Mouse (Mus musculus): ENCODE results near the gene Scgb1b29. TPM values are rescaled to one million over a fixed set of nuclear protein-coding genes. Genes with fewer than 3 reads are reported as not detected.
"Not testable (repeated sequence)": the region's sequence is repeated elsewhere in the genome, so short reads cannot be mapped to it uniquely, and the experiment has no call there.

Scgb1b29 gene
- polyA plus RNA-seq (2012; fragmentation: generic; extraction: Trizol), result not detected
- long read RNA-seq, experiment 1, result 0 reads
- long read RNA-seq, experiment 2, result 0 reads

- H3K79me3 ChIP-seq (ENCODE audit: low read depth); H3ac ChIP-seq (ENCODE audit: control insufficient read depth, insufficient read length, low read depth); H3K79me2 ChIP-seq (ENCODE audit: control insufficient read depth, insufficient read depth); H3K4me3 ChIP-seq (ENCODE audit: insufficient read depth, poor library complexity, severe bottlenecking); H3K36me3 ChIP-seq (ENCODE audit: control insufficient read depth, insufficient read depth); H3K27me3 ChIP-seq (ENCODE audit: control insufficient read depth, insufficient read depth, insufficient read length): not testable (repeated sequence)
Observed at GRCm38 (mm10) chr7:32441241-32441640, at the start of gene Scgb1b29. TSS of gene Scgb1b29 (plus strand) at chr7:32441541.

GRCm38 (mm10) chr7:32428636-32429035, 12.7 kb upstream of the Scgb1b29 start:
- H3K79me3 ChIP-seq (ENCODE audit: low read depth); H3K27me3 ChIP-seq (ENCODE audit: control insufficient read depth, insufficient read depth, insufficient read length); H3K79me2 ChIP-seq (ENCODE audit: control insufficient read depth, insufficient read depth); H3ac ChIP-seq (ENCODE audit: control insufficient read depth, insufficient read length, low read depth); H3K36me3 ChIP-seq (ENCODE audit: control insufficient read depth, insufficient read depth); H3K4me3 ChIP-seq (ENCODE audit: insufficient read depth, poor library complexity, severe bottlenecking): not testable (repeated sequence)

Other genes with a start within 250 kb of the Scgb1b29 start
- not detected for gene Scgb2b11, start 230.4 kb upstream of the Scgb1b29 start, polyA plus RNA-seq (2012; fragmentation: generic; extraction: Trizol)
- not detected for gene Scgb1b11, start 218.7 kb upstream of the Scgb1b29 start, polyA plus RNA-seq (2012; fragmentation: generic; extraction: Trizol)
- gene Scgb2b12, start 114.3 kb upstream of the Scgb1b29 start, polyA plus RNA-seq (2012; fragmentation: generic; extraction: Trizol), result not detected
- gene Scgb1b12, start 107.4 kb upstream of the Scgb1b29 start, polyA plus RNA-seq (2012; fragmentation: generic; extraction: Trizol), result not detected

Measured in C2C12 (cell line).